Mouse (Mus musculus) liver, postnatal 0 days (tissue): Measurements from ENCODE around the gene Vmn2r118.

Experiments used
- CTCF ChIP-seq: sonication (generic); IDR thresholded peaks from 2 replicates; pipeline ENCODE4 v1.5.1; 2016; ENCODE audit warnings: antibody characterized with exemption, low read depth
- EP300 ChIP-seq: IDR thresholded peaks from 2 replicates; pipeline ENCODE4 v1.6.1; 2016; ENCODE audit warnings: antibody characterized with exemption, low read depth, mild to moderate bottlenecking

- TF ChIP-seq CTCF = no peak
- TF ChIP-seq EP300 = no peak
Observed at GRCm38 (mm10) chr17:55561774-55562173, 63.2 kb downstream of the Vmn2r118 start.
